Mouse (Mus musculus) CH12.LX (cell line): Measurements from ENCODE around the gene Golga4. TPM values are rescaled to one million over a fixed set of nuclear protein-coding genes. Genes with fewer than 3 reads are reported as not detected.
A peak's percentile ranks its signal among the peaks of the same experiment; 100 is the strongest.

Source experiments
- DNase-seq: peaks from one replicate; pipeline ENCODE4 v3.0.0-alpha.2; 2013; ENCODE audit errors: extremely low read depth
- H3K27ac ChIP-seq: 2 replicates; pipeline ENCODE4 v1.5.1; 2012; ENCODE audit warnings: low read depth, mild to moderate bottlenecking, control low read depth, moderate library complexity; ENCODE audit not compliant: insufficient read depth
- H3K27me3 ChIP-seq: replicated peaks from 2 replicates; pipeline ENCODE3; 2012; ENCODE audit warnings: inconsistent platforms
- H3K36me3 ChIP-seq, 2 experiments: replicated peaks in 1 of 2; 2 replicates each; pipeline versions ENCODE3 to v1.6.1; 2012; ENCODE audit warnings: inconsistent platforms in 1 of 2, low read length in 1 of 2, mild to moderate bottlenecking in 1 of 2, mixed read lengths in 1 of 2, moderate library complexity in 1 of 2; ENCODE audit not compliant: control insufficient read depth in 1 of 2, insufficient read depth in 1 of 2
- H3K4me1 ChIP-seq, 2 experiments: 2 replicates each; pipeline ENCODE4 v1.6.1; 2012; ENCODE audit warnings: inconsistent platforms in 1 of 2, moderate library complexity in 1 of 2; ENCODE audit not compliant: insufficient read depth in 2 of 2, control insufficient read depth in 1 of 2
- H3K4me2 ChIP-seq: 2 replicates; pipeline ENCODE4 v1.6.1; 2012; ENCODE audit warnings: low read depth, mild to moderate bottlenecking, control low read depth; ENCODE audit not compliant: poor library complexity, insufficient read depth, severe bottlenecking
- H3K4me3 ChIP-seq, 3 experiments: fragments of 150-350 bp in 1 of 3; sonication (generic) in 1 of 3; replicated peaks in 1 of 3; 2 replicates each; pipeline versions ENCODE3 to v1.5.1; 2011 to 2012; ENCODE audit warnings: low read depth in 2 of 3, low read length in 2 of 3, mild to moderate bottlenecking in 2 of 3, moderate library complexity in 2 of 3, control low read depth in 1 of 3, improper control_type of control experiment in 1 of 3, inconsistent platforms in 1 of 3, mixed read lengths in 1 of 3; ENCODE audit not compliant: poor library complexity in 1 of 3
- H3K79me2 ChIP-seq: replicated peaks from 2 replicates; pipeline ENCODE4 v1.6.1; 2012; ENCODE audit warnings: mild to moderate bottlenecking, moderate library complexity; ENCODE audit not compliant: control insufficient read depth, poor library complexity, insufficient read depth, severe bottlenecking; ENCODE audit errors: extremely low read depth
- H3K9ac ChIP-seq: 2 replicates; pipeline ENCODE4 v1.6.1; 2012; ENCODE audit warnings: low read depth, mild to moderate bottlenecking, control low read depth, moderate library complexity; ENCODE audit not compliant: insufficient read depth
- H3K9me3 ChIP-seq: replicated peaks from 2 replicates; pipeline ENCODE3; 2012; ENCODE audit warnings: low read length, inconsistent platforms, mixed read lengths
- BHLHE40 ChIP-seq: IDR thresholded peaks from 2 replicates; pipeline ENCODE4 v1.6.1; 2011; ENCODE audit warnings: mild to moderate bottlenecking, low read depth, low read length, improper control_type of control experiment
- CHD1 ChIP-seq: IDR thresholded peaks from 2 replicates; pipeline ENCODE4 v1.6.1; 2012; ENCODE audit warnings: low read depth, low read length, improper control_type of control experiment, inconsistent platforms
- CHD2 ChIP-seq: IDR thresholded peaks from 2 replicates; pipeline ENCODE4 v1.6.1; 2011; ENCODE audit warnings: low read length, improper control_type of control experiment
- ELF1 ChIP-seq: IDR thresholded peaks from 2 replicates; pipeline ENCODE4 v1.6.1; 2014; ENCODE audit warnings: low read depth, mild to moderate bottlenecking, inconsistent platforms, low read length, improper control_type of control experiment
- EP300 ChIP-seq: IDR thresholded peaks from 2 replicates; pipeline ENCODE4 v1.6.1; 2011; ENCODE audit warnings: low read length, improper control_type of control experiment
- ETS1 ChIP-seq: conservative IDR thresholded peaks from 2 replicates; pipeline ENCODE4 v1.6.1; 2012; ENCODE audit warnings: low read depth, mild to moderate bottlenecking, inconsistent platforms, low read length, improper control_type of control experiment, moderate library complexity
- IRF4 ChIP-seq: IDR thresholded peaks from 2 replicates; pipeline ENCODE4 v1.6.1; 2014; ENCODE audit warnings: low read depth, mild to moderate bottlenecking, inconsistent platforms, low read length, improper control_type of control experiment
- JUN ChIP-seq: IDR thresholded peaks from 2 replicates; pipeline ENCODE4 v1.6.1; 2011; ENCODE audit warnings: low read depth, mild to moderate bottlenecking, low read length, improper control_type of control experiment, moderate library complexity; ENCODE audit not compliant: insufficient read depth
- JUND ChIP-seq: conservative IDR thresholded peaks from 2 replicates; pipeline ENCODE4 v1.6.1; 2011; ENCODE audit warnings: low read depth, low read length, improper control_type of control experiment
- KAT2A ChIP-seq: IDR thresholded peaks from 2 replicates; pipeline ENCODE4 v1.6.1; 2012; ENCODE audit warnings: low read length, improper control_type of control experiment, inconsistent platforms; ENCODE audit not compliant: insufficient replicate concordance
- MAX ChIP-seq: IDR thresholded peaks from 2 replicates; pipeline ENCODE4 v1.6.1; 2011; ENCODE audit warnings: low read length, improper control_type of control experiment
- MAZ ChIP-seq: IDR thresholded peaks from 2 replicates; pipeline ENCODE4 v1.6.1; 2012; ENCODE audit warnings: low read depth, mild to moderate bottlenecking, inconsistent platforms, low read length, improper control_type of control experiment, moderate library complexity
- NELFE ChIP-seq: IDR thresholded peaks from 2 replicates; pipeline ENCODE4 v1.6.1; 2011; ENCODE audit warnings: low read depth, low read length, improper control_type of control experiment
- PAX5 ChIP-seq: IDR thresholded peaks from 2 replicates; pipeline ENCODE4 v1.6.1; 2012; ENCODE audit warnings: low read length, inconsistent platforms, mixed read lengths
- POLR2AphosphoS2 ChIP-seq: IDR thresholded peaks from 2 replicates; pipeline ENCODE4 v1.6.1; 2011; ENCODE audit warnings: low read depth, low read length, improper control_type of control experiment
- RAD21 ChIP-seq: IDR thresholded peaks from 2 replicates; pipeline ENCODE4 v1.6.1; 2011; ENCODE audit warnings: low read depth, mild to moderate bottlenecking, low read length, improper control_type of control experiment, moderate library complexity
- RCOR1 ChIP-seq: conservative IDR thresholded peaks from 2 replicates; pipeline ENCODE4 v1.6.1; 2012; ENCODE audit warnings: low read depth, mild to moderate bottlenecking, inconsistent platforms, low read length, improper control_type of control experiment
- SIN3A ChIP-seq: IDR thresholded peaks from 2 replicates; pipeline ENCODE4 v1.6.1; 2012; ENCODE audit warnings: low read length, improper control_type of control experiment, inconsistent platforms
- TBP ChIP-seq: conservative IDR thresholded peaks from 2 replicates; pipeline ENCODE4 v1.6.1; 2011; ENCODE audit warnings: low read depth, low read length, improper control_type of control experiment
- USF2 ChIP-seq: conservative IDR thresholded peaks from 2 replicates; pipeline ENCODE4 v1.6.1; 2011; ENCODE audit warnings: low read depth, low read length, improper control_type of control experiment
- dilution Hi-C: fragments of 300-500 bp; cut with MboI; formaldehyde crosslinking; loops from 2 replicates; pipeline ENCODE4 v1.14.3; 2020; ENCODE audit warnings: low sequenced_read_pairs; ENCODE audit not compliant: extremely low pct_unique_long_range_greater_than_20kb, extremely low pct_ligation_motif_present
- in situ Hi-C: fragments of 300-500 bp; cut with MboI; formaldehyde crosslinking; loops from 3 replicates; pipeline ENCODE4 v1.14.3; 2019; ENCODE audit warnings: low sequenced_read_pairs, low pct_ligation_motif_present, low pct_unique_long_range_greater_than_20kb, mixed read lengths
- polyA plus RNA-seq: library from polyadenylated mRNA; unstranded; fragments of >175 nt; gene quantifications from 2 replicates; pipeline ENCODE4 v1.2.1, GENCODE M21; 2012; ENCODE audit warnings: low read depth; ENCODE audit not compliant: insufficient read length
- total RNA-seq, 2 experiments: library from RNA; depleted of rRNA; stranded (reverse); fragments of 300-350 nt in 1 of 2; fragments of >200 nt in 1 of 2; gene quantifications; 2 replicates each; pipeline ENCODE4 v1.2.3; 2012 to 2014

The Golga4 gene
- total and polyA plus RNA-seq, 3 experiments: 23.7 to 37.2 (median 33.1) TPM

- Histone ChIP-seq H3K4me1 (peaks cover 22 to 70% of the 10 kb centered on the region in 2 experiments), H3K9me3 (no peaks in the 10 kb centered on the region), H3K4me3 (no peak overlapping the region), H3K4me2 (no peak overlapping the region), H3K79me2 (peaks cover 57% of the 10 kb centered on the region), H3K27ac (no peak overlapping the region), H3K36me3 (peaks cover 5 to 19% of the 10 kb centered on the region in 2 experiments), H3K9ac (no peak overlapping the region), H3K27me3 (no peaks in the 10 kb centered on the region)
- in situ Hi-C loops (no loop called here), dilution Hi-C loops (no loop called here)
- no peak for TF ChIP-seq RCOR1
- no peak for TF ChIP-seq MAX
- TF ChIP-seq RAD21: no peak
- TF ChIP-seq BHLHE40: no peak
- no peak for TF ChIP-seq KAT2A
- TF ChIP-seq SIN3A: no peak
- no peak for TF ChIP-seq PAX5
- no peak for TF ChIP-seq MAZ
- TF ChIP-seq JUN: no peak
- no peak for TF ChIP-seq JUND
- no peak for TF ChIP-seq IRF4
- no peak for TF ChIP-seq USF2
- no peak for TF ChIP-seq TBP
- TF ChIP-seq EP300: no peak
- TF ChIP-seq CHD1: no peak
- no peak for TF ChIP-seq CHD2
- no peak for TF ChIP-seq NELFE
- TF ChIP-seq ELF1: no peak
- no peak for TF ChIP-seq POLR2AphosphoS2
- TF ChIP-seq ETS1: no peak
- no peak for DNase-seq
Observed at GRCm38 (mm10) chr9:118508601-118509000, 2.5 kb downstream of the Golga4 start.

GRCm38 (mm10) chr9:118510941-118511690, 5.0 kb downstream of the Golga4 start:
- H3K9ac ChIP-seq: no peak overlapping the region
- no peak overlapping the region for H3K27ac ChIP-seq
- peaks cover 17 to 81% of the 10 kb centered on the region in 2 experiments for H3K4me1 ChIP-seq
- dilution Hi-C loops (no loop called here), in situ Hi-C loops (no loop called here)
- peaks cover 66% of the 10 kb centered on the region for H3K79me2 ChIP-seq
- H3K4me2 ChIP-seq: no peak overlapping the region
- DNase-seq: no peak
- peaks cover 6% of the 10 kb centered on the region for H3K9me3 ChIP-seq
- H3K27me3 ChIP-seq: no peaks in the 10 kb centered on the region
- TF ChIP-seq BHLHE40 (peak; percentile 47; the same call in 1 of the 2 replicates), KAT2A (no peak)
- H3K4me3 ChIP-seq: no peak overlapping the region
- peaks cover 15 to 40% of the 10 kb centered on the region in 2 experiments for H3K36me3 ChIP-seq
